Mouse (Mus musculus): ENCODE data around the gene Pdgfa. TPM values are rescaled to one million over a fixed set of nuclear protein-coding genes. Genes with fewer than 3 reads are reported as not detected.

Pdgfa gene
- 69.2 and 78.4 TPM in 2 replicates for polyA plus RNA-seq (2014; fragmentation: Nextera tagmentation; extraction: Ambion mirVana)

- H3K4me1 ChIP-seq (replicated peaks; ENCODE audit: control insufficient read depth, insufficient read depth, low read length), result peaks cover 29% of the 10 kb centered on the region
- no peaks in the 10 kb centered on the region for H3K36me3 ChIP-seq (ENCODE audit: control insufficient read depth, insufficient read depth, low read length)
- H3K4me2 ChIP-seq (ENCODE audit: low read length), result peak within 1 kb of the TSS; percentile 92
- H3K27me3 ChIP-seq (replicated peaks; ENCODE audit: control insufficient read depth, insufficient read depth, low read length), result peaks cover 39% of the 10 kb centered on the region
- 7% methylated on average over 48 of the region's 48 CpGs for WGBS
- H3K27ac ChIP-seq (ENCODE audit: low read depth), result peak within 1 kb of the TSS; percentile 89; the same call in 1 of the 2 replicates
- peak within 1 kb of the TSS; percentile 84 for H3K4me3 ChIP-seq (ENCODE audit: low read depth, low read length)
- DNase-seq (ENCODE audit: low spot score) (peak; percentile 86), ATAC-seq (replicated peaks; ENCODE audit: low FRiP score, low TSS enrichment, low read depth) (no peak)
- no peaks in the 10 kb centered on the region for H3K9me3 ChIP-seq (ENCODE audit: control insufficient read depth, low read length)
- H3K9ac ChIP-seq (ENCODE audit: low read length), result peak within 1 kb of the TSS; percentile 25
Observed at GRCm38 (mm10) chr5:138997171-138997788, at the start of gene Pdgfa. Pdgfa (minus strand) TSS chr5:138997370.

GRCm38 (mm10) chr5:139046636-139047035, 49.5 kb upstream of the Pdgfa start:
- Histone ChIP-seq H3K4me1 (replicated peaks; ENCODE audit: control insufficient read depth, insufficient read depth, low read length) (no peaks in the 10 kb centered on the region), H3K36me3 (ENCODE audit: control insufficient read depth, insufficient read depth, low read length) (peaks cover 8% of the 10 kb centered on the region; the same call in 1 of the 2 replicates), H3K27me3 (replicated peaks; ENCODE audit: control insufficient read depth, insufficient read depth, low read length) (no peaks in the 10 kb centered on the region), H3K9ac (ENCODE audit: low read length) (no peak overlapping the region), H3K9me3 (ENCODE audit: control insufficient read depth, low read length) (no peaks in the 10 kb centered on the region), H3K4me2 (ENCODE audit: low read length) (no peak overlapping the region), H3K27ac (ENCODE audit: low read depth) (no peak overlapping the region), H3K4me3 (ENCODE audit: low read depth, low read length) (no peak overlapping the region)
- DNase-seq (ENCODE audit: low spot score) (no peak), ATAC-seq (replicated peaks; ENCODE audit: low FRiP score, low TSS enrichment, low read depth) (no peak)
- 66% methylated on average over 5 of the region's 5 CpGs for WGBS

GRCm38 (mm10) chr5:139043546-139043945, 46.4 kb upstream of the Pdgfa start:
- H3K36me3 ChIP-seq (ENCODE audit: control insufficient read depth, insufficient read depth, low read length), result peaks cover 6% of the 10 kb centered on the region; the same call in 1 of the 2 replicates
- no peaks in the 10 kb centered on the region for H3K9me3 ChIP-seq (ENCODE audit: control insufficient read depth, low read length)
- WGBS, result 67% methylated on average over 4 of the region's 4 CpGs
- no peak overlapping the region for H3K4me2 ChIP-seq (ENCODE audit: low read length)
- H3K9ac ChIP-seq (ENCODE audit: low read length), result no peak overlapping the region
- no peaks in the 10 kb centered on the region for H3K27me3 ChIP-seq (replicated peaks; ENCODE audit: control insufficient read depth, insufficient read depth, low read length)
- no peak for DNase-seq (ENCODE audit: low spot score)
- H3K4me3 ChIP-seq (ENCODE audit: low read depth, low read length), result no peak overlapping the region
- H3K27ac ChIP-seq (ENCODE audit: low read depth), result no peak overlapping the region
- no peak for ATAC-seq (replicated peaks; ENCODE audit: low FRiP score, low TSS enrichment, low read depth)
- H3K4me1 ChIP-seq (replicated peaks; ENCODE audit: control insufficient read depth, insufficient read depth, low read length), result no peaks in the 10 kb centered on the region

- 57% methylated on average over 12 of the region's 12 CpGs for WGBS
- H3K27me3 ChIP-seq (replicated peaks; ENCODE audit: control insufficient read depth, insufficient read depth, low read length), result no peaks in the 10 kb centered on the region
- H3K4me3 ChIP-seq (ENCODE audit: low read depth, low read length), result no peak overlapping the region
- H3K9me3 ChIP-seq (ENCODE audit: control insufficient read depth, low read length), result no peaks in the 10 kb centered on the region
- no peak for ATAC-seq (replicated peaks; ENCODE audit: low FRiP score, low TSS enrichment, low read depth)
- peaks cover 6% of the 10 kb centered on the region; the same call in 1 of the 2 replicates for H3K36me3 ChIP-seq (ENCODE audit: control insufficient read depth, insufficient read depth, low read length)
- H3K4me2 ChIP-seq (ENCODE audit: low read length), result no peak overlapping the region
- no peaks in the 10 kb centered on the region for H3K4me1 ChIP-seq (replicated peaks; ENCODE audit: control insufficient read depth, insufficient read depth, low read length)
- H3K9ac ChIP-seq (ENCODE audit: low read length), result no peak overlapping the region
- H3K27ac ChIP-seq (ENCODE audit: low read depth), result no peak overlapping the region
- no peak for DNase-seq (ENCODE audit: low spot score)
Observed at GRCm38 (mm10) chr5:139042299-139042698, 45.1 kb upstream of the Pdgfa start.

GRCm38 (mm10) chr5:139035171-139035570, 38.0 kb upstream of the Pdgfa start:
- WGBS, result 54% methylated on average over 2 of the region's 2 CpGs
- Histone ChIP-seq H3K4me1 (replicated peaks; ENCODE audit: control insufficient read depth, insufficient read depth, low read length) (peaks cover 26% of the 10 kb centered on the region), H3K36me3 (ENCODE audit: control insufficient read depth, insufficient read depth, low read length) (0 out of 2 replicates have a peak, but pooled peaks cover 9% of the 10 kb centered on the region), H3K27me3 (replicated peaks; ENCODE audit: control insufficient read depth, insufficient read depth, low read length) (no peaks in the 10 kb centered on the region), H3K4me2 (ENCODE audit: low read length) (no peak overlapping the region), H3K9ac (ENCODE audit: low read length) (no peak overlapping the region), H3K4me3 (ENCODE audit: low read depth, low read length) (no peak overlapping the region), H3K9me3 (ENCODE audit: control insufficient read depth, low read length) (no peaks in the 10 kb centered on the region), H3K27ac (ENCODE audit: low read depth) (no peak overlapping the region)
- ATAC-seq (replicated peaks; ENCODE audit: low FRiP score, low TSS enrichment, low read depth), result no peak
- DNase-seq (ENCODE audit: low spot score), result no peak

GRCm38 (mm10) chr5:139034746-139035145, 37.6 kb upstream of the Pdgfa start:
- DNase-seq (ENCODE audit: low spot score) (no peak), ATAC-seq (replicated peaks; ENCODE audit: low FRiP score, low TSS enrichment, low read depth) (no peak)
- WGBS, result 44% methylated on average over 6 of the region's 6 CpGs
- Histone ChIP-seq H3K27me3 (replicated peaks; ENCODE audit: control insufficient read depth, insufficient read depth, low read length) (no peaks in the 10 kb centered on the region), H3K4me2 (ENCODE audit: low read length) (no peak overlapping the region), H3K36me3 (ENCODE audit: control insufficient read depth, insufficient read depth, low read length) (0 out of 2 replicates have a peak, but pooled peaks cover 9% of the 10 kb centered on the region), H3K9me3 (ENCODE audit: control insufficient read depth, low read length) (no peaks in the 10 kb centered on the region), H3K27ac (ENCODE audit: low read depth) (no peak overlapping the region), H3K4me3 (ENCODE audit: low read depth, low read length) (no peak overlapping the region), H3K4me1 (replicated peaks; ENCODE audit: control insufficient read depth, insufficient read depth, low read length) (peaks cover 26% of the 10 kb centered on the region), H3K9ac (ENCODE audit: low read length) (no peak overlapping the region)

- peak overlapping the region; percentile 54; the same call in 1 of the 2 replicates for H3K27ac ChIP-seq (ENCODE audit: low read depth)
- DNase-seq (ENCODE audit: low spot score), result peak; percentile 64
- ATAC-seq (replicated peaks; ENCODE audit: low FRiP score, low TSS enrichment, low read depth), result peak; percentile 63
- 32% methylated on average over 14 of the region's 14 CpGs for WGBS
- H3K4me2 ChIP-seq (ENCODE audit: low read length), result no peak overlapping the region
- no peaks in the 10 kb centered on the region for H3K27me3 ChIP-seq (replicated peaks; ENCODE audit: control insufficient read depth, insufficient read depth, low read length)
- H3K9me3 ChIP-seq (ENCODE audit: control insufficient read depth, low read length), result no peaks in the 10 kb centered on the region
- no peak overlapping the region for H3K4me3 ChIP-seq (ENCODE audit: low read depth, low read length)
- H3K9ac ChIP-seq (ENCODE audit: low read length), result no peak overlapping the region
- 0 out of 2 replicates have a peak, but pooled peaks cover 9% of the 10 kb centered on the region for H3K36me3 ChIP-seq (ENCODE audit: control insufficient read depth, insufficient read depth, low read length)
- peaks cover 26% of the 10 kb centered on the region for H3K4me1 ChIP-seq (replicated peaks; ENCODE audit: control insufficient read depth, insufficient read depth, low read length)
Observed at GRCm38 (mm10) chr5:139033406-139034317, 36.5 kb upstream of the Pdgfa start.

- no peak overlapping the region for H3K4me2 ChIP-seq (ENCODE audit: low read length)
- no peaks in the 10 kb centered on the region for H3K9me3 ChIP-seq (ENCODE audit: control insufficient read depth, low read length)
- DNase-seq (ENCODE audit: low spot score) (no peak), ATAC-seq (replicated peaks; ENCODE audit: low FRiP score, low TSS enrichment, low read depth) (no peak; the same call in 1 of the 2 replicates)
- no peak overlapping the region for H3K27ac ChIP-seq (ENCODE audit: low read depth)
- no peaks in the 10 kb centered on the region for H3K27me3 ChIP-seq (replicated peaks; ENCODE audit: control insufficient read depth, insufficient read depth, low read length)
- H3K4me3 ChIP-seq (ENCODE audit: low read depth, low read length), result no peak overlapping the region
- peaks cover 10% of the 10 kb centered on the region; the same call in 1 of the 2 replicates for H3K4me1 ChIP-seq (replicated peaks; ENCODE audit: control insufficient read depth, insufficient read depth, low read length)
- 23% methylated on average over 15 of the region's 15 CpGs for WGBS
- no peak overlapping the region for H3K9ac ChIP-seq (ENCODE audit: low read length)
- no peaks in the 10 kb centered on the region for H3K36me3 ChIP-seq (ENCODE audit: control insufficient read depth, insufficient read depth, low read length)
Observed at GRCm38 (mm10) chr5:139027603-139028002, 30.4 kb upstream of the Pdgfa start.
